Mouse (Mus musculus): Measurements from ENCODE around the gene Cox8a. TPM values are rescaled to one million over a fixed set of nuclear protein-coding genes. Genes with fewer than 3 reads are reported as not detected.

Gene Cox8a
- 988 and 1,377 TPM in 2 replicates for polyA plus RNA-seq (2015; fragmentation: Nextera tagmentation; extraction: Ambion mirVana)

DNA sequence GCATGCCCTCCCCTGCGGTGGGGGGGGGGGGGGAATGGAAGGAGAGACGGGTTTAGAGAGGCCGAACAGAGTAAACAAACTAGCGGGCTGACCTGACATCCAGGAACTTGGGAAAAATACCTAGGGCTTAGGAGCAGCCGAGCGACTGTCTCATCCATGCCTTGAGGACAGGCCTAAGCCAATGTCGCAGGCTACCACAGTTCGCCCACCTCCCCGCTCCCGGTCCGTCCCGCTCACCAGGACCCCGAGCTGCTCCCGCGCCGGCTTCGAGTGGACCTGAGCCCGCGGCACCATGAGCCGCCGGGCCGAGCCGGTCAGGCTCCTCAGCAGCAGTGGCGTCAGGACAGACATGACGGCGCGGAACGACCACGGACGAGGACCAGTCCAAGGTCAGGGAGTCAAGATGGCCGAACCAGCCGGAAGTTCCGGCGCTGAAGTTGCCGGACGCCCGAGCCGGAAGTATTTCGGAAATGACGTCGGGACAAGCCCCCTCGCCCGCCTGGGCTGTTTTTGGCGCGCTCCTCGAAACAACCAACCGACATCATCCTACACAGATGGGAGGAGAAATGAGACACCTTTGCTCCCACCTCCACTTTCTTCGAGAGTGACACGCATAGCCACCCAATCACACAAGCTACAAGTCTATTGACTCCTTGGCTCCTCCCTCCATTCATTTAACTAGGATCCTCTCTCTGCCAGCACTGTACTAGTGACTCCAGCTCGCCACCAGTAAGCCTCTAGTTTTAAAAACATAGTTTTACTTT lies at the start of gene Cox8a:
Gene Cox8a, minus strand, starts transcription at position 455 of the 764 bp plus-strand sequence.
- H3K36me3 ChIP-seq, result peaks cover 17% of the 10 kb centered on the region
- H3K27me3 ChIP-seq (replicated peaks), result no peaks in the 10 kb centered on the region
- WGBS, result under 1% methylated on average over 50 of the region's 50 CpGs
- no peaks in the 10 kb centered on the region for H3K9me3 ChIP-seq
- peak within 1 kb of the TSS; percentile 85 for H3K4me3 ChIP-seq (replicated peaks)
- H3K9ac ChIP-seq, result peak within 1 kb of the TSS; percentile 71
- H3K4me1 ChIP-seq, result peaks cover 27% of the 10 kb centered on the region
- H3K27ac ChIP-seq, result peak within 1 kb of the TSS; percentile 89
- peak within 1 kb of the TSS; percentile 72 for H3K4me2 ChIP-seq
- ATAC-seq (ENCODE audit: insufficient read depth, low FRiP score, low read depth), result peak; percentile 98

DNA sequence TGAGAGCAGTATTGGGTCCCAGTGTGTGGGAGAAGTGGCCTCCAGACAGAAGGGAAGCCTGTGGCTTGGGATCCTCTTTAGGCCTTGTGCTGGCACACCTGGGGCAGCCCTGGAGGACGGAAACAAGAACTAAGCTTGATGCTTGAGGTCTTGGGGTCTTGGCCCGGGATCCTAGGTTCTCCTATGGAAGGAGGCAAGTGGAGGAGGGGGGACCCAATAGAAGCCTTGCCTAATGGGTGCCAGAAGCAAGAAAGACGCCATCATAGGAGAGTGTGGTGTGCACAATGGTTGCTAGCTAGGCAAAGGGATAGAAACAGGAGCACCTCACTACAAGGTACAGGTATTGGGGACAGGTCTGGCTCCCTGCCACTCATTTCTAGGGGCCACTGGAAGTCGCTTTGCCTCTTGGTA lies 49.0 kb upstream of the Cox8a start:
- Histone ChIP-seq H3K36me3 (0 out of 2 replicates have a peak, but pooled peaks cover 5% of the 10 kb centered on the region), H3K4me3 (replicated peaks) (no peak overlapping the region), H3K4me2 (peak overlapping the region; percentile 80), H3K9me3 (no peaks in the 10 kb centered on the region), H3K9ac (peak overlapping the region; percentile 0; the same call in 1 of the 2 replicates), H3K27ac (peak overlapping the region; percentile 88), H3K27me3 (replicated peaks) (no peaks in the 10 kb centered on the region), H3K4me1 (peaks cover 51% of the 10 kb centered on the region)
- ATAC-seq (ENCODE audit: insufficient read depth, low FRiP score, low read depth), result no peak
- 56% methylated on average over 4 of the region's 4 CpGs for WGBS

DNA sequence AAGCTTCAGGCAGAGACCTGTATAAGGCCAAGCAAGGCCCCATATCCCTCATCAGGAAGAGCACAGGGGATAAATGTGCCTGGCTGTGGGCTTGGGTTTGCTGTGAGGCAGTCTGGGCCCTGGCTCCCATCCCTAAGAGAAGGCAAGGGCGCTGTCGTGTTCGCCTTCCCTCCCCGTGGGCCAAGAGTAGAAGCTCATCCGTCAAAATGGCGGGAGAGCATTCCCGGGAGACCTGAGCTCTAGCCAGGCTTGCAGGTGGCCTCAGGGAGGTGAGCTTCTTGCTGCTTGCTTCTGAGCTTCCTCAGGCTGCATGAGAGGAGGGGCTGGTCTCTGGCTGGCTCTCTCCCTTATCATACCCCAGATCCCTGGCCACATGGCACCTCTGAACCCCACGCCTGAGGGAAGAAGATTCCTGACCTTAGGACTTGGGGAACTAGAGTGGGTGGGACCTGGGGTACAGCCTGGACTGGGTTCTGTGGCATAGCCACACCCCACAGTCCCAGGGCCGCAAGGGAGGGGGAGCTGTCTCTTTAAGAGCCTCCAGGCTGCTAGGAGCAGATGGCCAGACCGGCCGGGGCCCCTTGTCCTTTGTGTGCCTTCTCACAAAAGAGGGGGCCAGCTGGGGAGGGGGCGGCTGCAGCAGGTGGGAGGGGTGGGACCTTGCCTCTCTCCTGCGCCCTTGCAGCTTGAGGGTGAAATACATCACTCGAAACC lies 48.2 kb upstream of the Cox8a start:
- Histone ChIP-seq H3K27me3 (replicated peaks) (no peaks in the 10 kb centered on the region), H3K9me3 (no peaks in the 10 kb centered on the region), H3K4me3 (replicated peaks) (no peak overlapping the region), H3K4me1 (peaks cover 51% of the 10 kb centered on the region), H3K9ac (no peak overlapping the region), H3K27ac (peak overlapping the region; percentile 88), H3K4me2 (peak overlapping the region; percentile 24), H3K36me3 (no peaks in the 10 kb centered on the region)
- peak; percentile 29 for ATAC-seq (ENCODE audit: insufficient read depth, low FRiP score, low read depth)
- 22% methylated on average over 14 of the region's 14 CpGs for WGBS

DNA sequence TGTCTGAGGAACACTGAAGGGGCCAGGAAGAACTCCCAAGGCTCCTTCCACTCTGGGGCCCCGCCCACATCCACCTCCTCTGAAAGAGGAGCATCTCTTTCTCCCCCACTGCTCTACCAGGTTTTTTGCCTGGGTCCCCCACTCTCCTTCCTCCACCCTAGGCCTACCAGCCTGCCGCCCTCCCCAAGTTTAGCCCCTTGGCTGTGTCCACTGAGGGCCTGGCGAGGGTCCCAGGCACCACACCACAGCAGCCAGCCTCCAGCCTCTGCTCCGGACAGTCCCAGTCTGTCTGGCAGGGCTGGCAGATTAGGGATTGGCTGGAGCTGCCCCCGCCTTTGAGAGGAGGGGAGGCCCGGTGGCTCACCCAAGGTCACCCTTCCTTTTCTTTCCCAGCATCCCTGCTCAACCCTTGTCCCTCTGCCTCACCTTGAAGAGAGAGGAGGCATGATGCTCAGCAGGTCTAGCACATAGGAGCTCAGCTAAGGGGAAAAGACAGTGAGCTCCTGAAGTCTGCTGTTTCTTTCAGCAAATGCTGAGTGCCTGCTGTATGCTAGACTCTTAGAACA lies 47.4 kb upstream of the Cox8a start:
- Histone ChIP-seq H3K9ac (no peak overlapping the region), H3K4me2 (no peak overlapping the region), H3K4me3 (replicated peaks) (no peak overlapping the region), H3K27ac (peak overlapping the region; percentile 88), H3K9me3 (no peaks in the 10 kb centered on the region), H3K36me3 (no peaks in the 10 kb centered on the region), H3K27me3 (replicated peaks) (no peaks in the 10 kb centered on the region), H3K4me1 (peaks cover 49% of the 10 kb centered on the region)
- 32% methylated on average over 6 of the region's 6 CpGs for WGBS
- ATAC-seq (ENCODE audit: insufficient read depth, low FRiP score, low read depth), result no peak

DNA sequence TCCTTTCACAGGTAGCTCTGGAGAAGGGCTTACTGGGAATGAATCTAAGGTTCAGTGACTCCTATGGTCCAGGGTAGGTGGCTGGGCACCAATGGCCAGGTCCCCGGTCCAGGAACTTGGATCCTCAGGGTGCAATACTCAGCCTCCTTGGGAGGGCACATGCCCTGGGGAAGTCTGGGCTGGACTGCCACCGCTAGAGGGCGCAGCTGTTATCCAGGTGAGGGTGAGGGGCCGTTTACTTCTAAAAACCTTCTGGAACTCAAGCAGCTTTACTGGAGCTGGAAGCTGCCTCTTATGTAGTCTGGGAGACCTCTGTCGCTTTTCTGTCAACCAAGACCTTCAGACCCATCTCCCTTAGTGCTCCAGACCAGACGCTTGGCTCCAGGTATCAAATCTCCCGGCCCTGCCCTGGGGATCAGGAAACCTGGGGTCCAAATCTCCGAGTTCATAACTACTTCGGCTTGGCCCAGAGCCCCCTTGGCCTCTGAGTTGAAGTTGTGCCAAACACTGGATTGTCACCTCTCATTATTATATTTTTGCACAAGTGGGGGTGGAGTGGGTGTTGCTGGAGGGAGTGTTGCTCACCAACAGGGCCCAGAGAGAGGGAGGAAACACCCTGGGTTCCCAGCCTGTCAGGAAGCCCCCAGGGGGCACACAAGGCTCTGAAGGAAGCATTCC lies 46.8 kb upstream of the Cox8a start:
- no peak overlapping the region for H3K9ac ChIP-seq
- H3K27ac ChIP-seq, result peak overlapping the region; percentile 88; the same call in 1 of the 2 replicates
- no peak for ATAC-seq (ENCODE audit: insufficient read depth, low FRiP score, low read depth)
- 21% methylated on average over 9 of the region's 9 CpGs for WGBS
- H3K4me2 ChIP-seq, result no peak overlapping the region
- H3K4me1 ChIP-seq, result peaks cover 43% of the 10 kb centered on the region
- H3K9me3 ChIP-seq, result no peaks in the 10 kb centered on the region
- no peak overlapping the region for H3K4me3 ChIP-seq (replicated peaks)
- no peaks in the 10 kb centered on the region for H3K27me3 ChIP-seq (replicated peaks)
- H3K36me3 ChIP-seq, result no peaks in the 10 kb centered on the region

DNA sequence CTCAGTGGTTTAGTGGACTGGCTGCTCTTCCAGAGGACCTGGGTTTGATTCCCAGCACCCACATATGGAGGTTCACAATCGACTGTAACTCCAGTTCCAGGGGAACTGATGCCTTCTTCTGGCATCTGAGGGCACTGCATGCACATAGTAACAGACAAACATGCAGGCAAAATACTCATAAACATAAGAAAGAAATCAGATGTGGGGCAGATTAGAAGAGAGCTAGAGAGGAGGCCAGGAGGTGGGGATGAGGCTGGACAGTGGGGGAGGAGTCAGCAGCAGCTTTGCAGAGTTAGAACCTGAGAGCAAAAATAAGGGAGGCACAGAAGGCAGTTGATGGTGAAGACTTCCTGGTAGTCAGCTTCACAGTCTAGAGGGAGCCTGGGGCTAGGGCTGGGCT lies 45.2 kb upstream of the Cox8a start:
- Histone ChIP-seq H3K27ac (no peak overlapping the region), H3K27me3 (replicated peaks) (no peaks in the 10 kb centered on the region), H3K36me3 (no peaks in the 10 kb centered on the region), H3K4me2 (no peak overlapping the region), H3K9ac (no peak overlapping the region), H3K4me1 (peaks cover 34% of the 10 kb centered on the region), H3K4me3 (replicated peaks) (no peak overlapping the region), H3K9me3 (no peaks in the 10 kb centered on the region)
- ATAC-seq (ENCODE audit: insufficient read depth, low FRiP score, low read depth), result no peak
- WGBS, result 86% methylated on average over 1 of the region's 1 CpGs

DNA sequence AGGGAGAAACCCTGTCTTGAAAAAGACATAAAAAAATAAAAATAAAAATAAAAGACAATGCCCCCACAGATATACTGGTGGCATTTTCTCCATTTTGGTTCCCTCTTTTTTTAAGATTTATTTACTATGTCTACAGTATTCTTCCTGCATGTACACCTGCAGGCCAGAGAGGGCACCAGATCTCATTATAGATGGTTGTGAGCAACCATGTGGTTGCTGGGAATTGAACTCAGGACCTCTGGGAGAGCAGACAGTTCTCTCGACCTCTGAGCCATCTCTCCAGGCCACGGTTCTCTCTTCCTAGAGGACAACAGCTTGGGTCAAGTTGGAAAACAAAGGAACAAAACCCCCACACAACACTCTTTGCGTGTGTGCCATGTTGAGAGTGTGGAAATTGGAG lies 44.5 kb upstream of the Cox8a start:
- H3K4me1 ChIP-seq, result peaks cover 28% of the 10 kb centered on the region
- H3K4me3 ChIP-seq (replicated peaks), result no peak overlapping the region
- H3K9me3 ChIP-seq, result no peaks in the 10 kb centered on the region
- 95% methylated on average over 3 of the region's 3 CpGs for WGBS
- H3K9ac ChIP-seq, result no peak overlapping the region
- no peak overlapping the region for H3K27ac ChIP-seq
- no peaks in the 10 kb centered on the region for H3K27me3 ChIP-seq (replicated peaks)
- no peak overlapping the region for H3K4me2 ChIP-seq
- ATAC-seq (ENCODE audit: insufficient read depth, low FRiP score, low read depth), result no peak
- no peaks in the 10 kb centered on the region for H3K36me3 ChIP-seq

DNA sequence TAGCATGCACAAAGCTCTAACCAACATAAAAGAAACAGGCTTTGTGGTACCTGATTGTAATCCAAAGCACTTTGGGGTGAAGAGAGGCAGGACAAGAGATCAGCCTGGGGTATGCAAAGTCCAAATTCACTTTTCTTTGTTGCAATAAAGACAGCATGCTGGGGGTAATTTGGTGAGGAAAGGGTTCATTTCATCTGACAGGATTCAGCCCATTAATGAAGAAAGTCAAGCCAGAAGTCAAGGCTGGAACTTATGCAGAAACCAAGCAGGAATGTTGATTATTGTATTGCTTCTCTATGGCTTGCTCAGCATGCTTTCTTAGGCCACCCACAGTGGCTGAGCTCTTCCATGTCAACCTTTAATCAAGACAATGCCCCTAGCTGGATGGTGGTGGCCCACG lies 44.1 kb upstream of the Cox8a start:
- H3K4me2 ChIP-seq, result no peak overlapping the region
- no peaks in the 10 kb centered on the region for H3K27me3 ChIP-seq (replicated peaks)
- no peak overlapping the region for H3K27ac ChIP-seq
- H3K36me3 ChIP-seq, result no peaks in the 10 kb centered on the region
- H3K9me3 ChIP-seq, result no peaks in the 10 kb centered on the region
- peaks cover 23% of the 10 kb centered on the region for H3K4me1 ChIP-seq
- ATAC-seq (ENCODE audit: insufficient read depth, low FRiP score, low read depth), result no peak
- H3K9ac ChIP-seq, result no peak overlapping the region
- H3K4me3 ChIP-seq (replicated peaks), result no peak overlapping the region
- 92% methylated on average over 1 of the region's 1 CpGs for WGBS

DNA sequence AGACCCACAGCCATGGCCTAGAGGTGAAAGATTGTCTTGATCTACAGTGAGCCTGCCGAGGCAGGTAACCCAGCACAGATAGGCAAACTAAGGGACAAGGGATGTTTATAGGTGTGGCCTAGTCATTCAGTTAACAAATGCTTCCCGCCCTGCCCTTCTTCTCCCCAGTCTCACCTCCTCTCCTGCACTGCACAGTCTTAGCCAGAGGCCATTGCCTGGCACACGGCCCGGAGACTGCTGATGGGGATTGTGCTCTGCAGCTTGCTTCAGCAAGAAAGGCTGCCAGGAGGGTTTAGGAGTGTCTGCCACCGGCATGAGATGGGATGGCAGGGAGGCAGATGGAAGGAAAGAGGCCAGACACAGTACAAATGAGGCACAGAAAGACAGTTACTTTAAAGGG lies 40.5 kb upstream of the Cox8a start:
- WGBS, result 75% methylated on average over 5 of the region's 5 CpGs
- H3K27ac ChIP-seq, result no peak overlapping the region

DNA sequence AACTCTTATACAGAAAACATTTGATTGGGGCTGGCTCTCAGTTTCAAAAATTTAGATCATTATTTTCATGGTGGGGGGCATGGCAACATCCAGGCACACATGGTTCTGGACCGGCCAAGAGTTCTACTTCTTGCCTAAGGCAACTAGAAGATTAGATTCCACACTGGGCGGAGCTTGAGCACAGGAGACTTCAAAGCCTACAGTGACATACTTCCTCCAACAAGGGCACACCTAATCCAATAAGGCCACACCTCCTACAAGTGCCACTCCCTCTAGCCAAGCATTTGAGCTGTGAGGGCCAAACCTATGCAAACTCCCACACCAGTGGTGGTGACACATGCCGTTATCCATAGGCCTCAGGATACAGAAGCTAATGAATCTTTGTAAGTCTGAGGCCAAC lies 28.6 kb upstream of the Cox8a start:
- Histone ChIP-seq H3K4me3 (replicated peaks) (no peak overlapping the region), H3K36me3 (no peaks in the 10 kb centered on the region), H3K27ac (no peak overlapping the region), H3K9ac (no peak overlapping the region), H3K4me1 (no peaks in the 10 kb centered on the region), H3K4me2 (no peak overlapping the region), H3K9me3 (no peaks in the 10 kb centered on the region), H3K27me3 (replicated peaks) (no peaks in the 10 kb centered on the region)
- WGBS, result 72% methylated on average over 3 of the region's 3 CpGs
- no peak for ATAC-seq (ENCODE audit: insufficient read depth, low FRiP score, low read depth)

More for the DNA sequence above, 40.5 kb upstream of the Cox8a start:
- Histone ChIP-seq H3K9me3 (no peaks in the 10 kb centered on the region), H3K4me1 (no peaks in the 10 kb centered on the region), H3K27me3 (replicated peaks) (no peaks in the 10 kb centered on the region), H3K4me3 (replicated peaks) (no peak overlapping the region), H3K36me3 (no peaks in the 10 kb centered on the region), H3K9ac (no peak overlapping the region), H3K4me2 (no peak overlapping the region)
- no peak for ATAC-seq (ENCODE audit: insufficient read depth, low FRiP score, low read depth)

DNA sequence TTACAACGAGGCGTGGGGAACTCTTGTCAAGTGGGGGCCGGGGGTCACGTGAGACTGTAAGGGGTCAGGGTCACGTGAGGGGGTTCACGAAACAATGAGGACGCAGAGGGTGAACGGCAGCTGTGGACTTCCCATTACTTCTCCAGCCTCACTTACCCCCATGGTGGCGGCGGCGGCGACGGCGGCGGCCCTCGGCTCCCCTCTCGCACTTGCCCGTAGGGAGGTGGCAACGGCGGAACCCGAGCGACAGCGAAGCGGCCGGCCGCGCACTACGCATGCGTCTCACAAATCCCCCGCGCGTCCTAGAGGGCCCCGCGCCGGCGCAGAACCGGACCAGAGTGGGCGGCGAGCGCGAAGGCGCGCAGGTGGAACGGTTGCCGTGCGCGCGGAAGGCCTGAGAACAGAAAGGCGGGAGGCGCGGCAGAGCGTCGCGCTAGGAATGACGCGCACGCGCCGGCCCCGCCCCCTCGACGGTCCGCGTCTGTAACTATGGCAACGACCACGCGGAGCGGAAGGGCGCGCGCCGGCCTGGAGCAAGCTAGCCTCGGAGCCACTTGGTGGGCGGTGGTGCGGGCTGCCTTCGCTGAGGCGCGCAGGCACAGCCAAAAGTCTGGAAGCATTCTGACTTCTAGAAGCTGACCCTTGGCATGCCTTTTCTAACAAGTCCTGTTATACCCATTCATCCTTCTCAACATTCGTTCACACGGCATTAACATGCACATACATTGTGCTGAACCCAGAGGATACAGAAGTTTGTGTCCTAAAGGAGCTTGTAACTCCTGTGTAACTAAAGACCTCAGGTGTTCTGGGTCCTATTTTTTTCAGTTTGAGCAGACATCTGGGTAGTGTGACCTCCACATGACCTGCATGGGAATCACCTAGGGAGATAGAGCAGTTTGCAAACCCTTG lies 23.6 kb upstream of the Cox8a start, which contains the start of gene Naa40:
Gene Naa40, minus strand, starts transcription at position 402 of the 909 bp plus-strand sequence.
- H3K36me3 ChIP-seq, result peaks cover 5% of the 10 kb centered on the region
- peak within 1 kb of the TSS; percentile 69 for H3K9ac ChIP-seq
- peaks cover 7% of the 10 kb centered on the region for H3K4me1 ChIP-seq
- peak within 1 kb of the TSS; percentile 88 for H3K4me2 ChIP-seq
- WGBS, result under 1% methylated on average over 79 of the region's 80 CpGs
- H3K9me3 ChIP-seq, result no peaks in the 10 kb centered on the region
- peak; percentile 97 for ATAC-seq (ENCODE audit: insufficient read depth, low FRiP score, low read depth)
- H3K27me3 ChIP-seq (replicated peaks), result no peaks in the 10 kb centered on the region
- H3K4me3 ChIP-seq (replicated peaks), result peak within 1 kb of the TSS; percentile 86
- peak within 1 kb of the TSS; percentile 89 for H3K27ac ChIP-seq

Data from stomach, embryonic 15.5 days (tissue).